Mouse (Mus musculus) intestine, embryonic 16.5 days (tissue): ENCODE data around the gene St3gal3. TPM values are rescaled to one million over a fixed set of nuclear protein-coding genes. Genes with fewer than 3 reads are reported as not detected.
A peak's percentile ranks its signal among the peaks of the same experiment; 100 is the strongest.

Experiments
- ATAC-seq: fragments of 200-750 bp; cut with Nextera tagmentation; 2 replicates; pipeline ENCODE4 v1.8.0; 2017; ENCODE audit warnings: moderate TSS enrichment, moderate library complexity
- H3K27ac ChIP-seq: fragments of 300-500 bp; sonication (generic); 2 replicates; pipeline ENCODE4 v1.5.1; 2014; ENCODE audit warnings: mild to moderate bottlenecking, low read length
- H3K27me3 ChIP-seq: fragments of 300-500 bp; sonication (generic); replicated peaks from 2 replicates; pipeline ENCODE4 v1.6.1; 2014; ENCODE audit warnings: low read length, control low read depth, mixed read lengths; ENCODE audit not compliant: control insufficient read depth, insufficient read depth
- H3K36me3 ChIP-seq: fragments of 300-500 bp; sonication (generic); 2 replicates; pipeline ENCODE4 v1.6.1; 2014; ENCODE audit warnings: low read length, control low read depth; ENCODE audit not compliant: control insufficient read depth, insufficient read depth
- H3K4me1 ChIP-seq: fragments of 300-500 bp; sonication (generic); 2 replicates; pipeline ENCODE4 v1.6.1; 2014; ENCODE audit warnings: low read length, control low read depth, mixed read lengths; ENCODE audit not compliant: control insufficient read depth, insufficient read depth
- H3K4me2 ChIP-seq: fragments of 300-500 bp; sonication (generic); 2 replicates; pipeline ENCODE4 v1.6.1; 2014; ENCODE audit warnings: low read depth, low read length, control low read depth
- H3K4me3 ChIP-seq: fragments of 300-500 bp; sonication (generic); 2 replicates; pipeline ENCODE4 v1.5.1; 2014; ENCODE audit warnings: mild to moderate bottlenecking, low read length
- H3K9ac ChIP-seq: fragments of 300-500 bp; sonication (generic); 2 replicates; pipeline ENCODE4 v1.6.1; 2014; ENCODE audit warnings: low read depth, low read length
- H3K9me3 ChIP-seq: fragments of 300-500 bp; sonication (generic); 2 replicates; pipeline ENCODE4 v1.6.1; 2016; ENCODE audit warnings: low read length, control low read depth; ENCODE audit not compliant: control insufficient read depth
- WGBS: fragments of 180-500 bp; shearing (Covaris S2); extraction: QIAGEN DNeasy Blood & Tissue Kit; methylation state at CpG from one replicate; pipeline ENCODE4 v1.1.7; 2014; 5-methylcytosine and 5-hydroxymethylcytosine counted together
- polyA plus RNA-seq: library from polyadenylated mRNA; unstranded; fragments of >200 nt; fragmentation: Nextera tagmentation; extraction: Ambion mirVana; gene quantifications from 2 replicates; pipeline ENCODE4 v1.2.1, GENCODE M21; 2015

St3gal3 gene
- polyA plus RNA-seq, 1 experiment from 2014 or later = 8.6 TPM

GRCm38 (mm10) chr4:118122078-118122477 lies 12.6 kb downstream of the St3gal3 start:
- 63% methylated on average over 10 of the region's 10 CpGs for WGBS
- H3K9ac ChIP-seq = no peak overlapping the region
- H3K9me3 ChIP-seq = no peaks in the 10 kb centered on the region
- H3K27me3 ChIP-seq = no peaks in the 10 kb centered on the region
- H3K36me3 ChIP-seq = no peaks in the 10 kb centered on the region
- peaks cover 7% of the 10 kb centered on the region for H3K4me1 ChIP-seq
- H3K27ac ChIP-seq = peak overlapping the region; percentile 70
- H3K4me3 ChIP-seq = no peak overlapping the region
- H3K4me2 ChIP-seq = no peak overlapping the region
- ATAC-seq = peak; percentile 45; the same call in 1 of the 2 replicates

GRCm38 (mm10) chr4:118117565-118117964 lies 17.1 kb downstream of the St3gal3 start:
- H3K9me3 ChIP-seq = no peaks in the 10 kb centered on the region
- H3K9ac ChIP-seq = no peak overlapping the region
- no peaks in the 10 kb centered on the region for H3K27me3 ChIP-seq
- peaks cover 3% of the 10 kb centered on the region; the same call in 1 of the 2 replicates for H3K4me1 ChIP-seq
- H3K4me3 ChIP-seq = no peak overlapping the region
- H3K27ac ChIP-seq = no peak overlapping the region
- no peaks in the 10 kb centered on the region for H3K36me3 ChIP-seq
- no peak overlapping the region for H3K4me2 ChIP-seq
- ATAC-seq = peak; percentile 51
- WGBS = 80% methylated on average over 10 of the region's 10 CpGs

- H3K4me1 ChIP-seq = no peaks in the 10 kb centered on the region
- no peak overlapping the region for H3K4me2 ChIP-seq
- no peak overlapping the region for H3K27ac ChIP-seq
- H3K9ac ChIP-seq = no peak overlapping the region
- WGBS = 93% methylated on average over 11 of the region's 11 CpGs
- no peak overlapping the region for H3K4me3 ChIP-seq
- no peaks in the 10 kb centered on the region for H3K36me3 ChIP-seq
- ATAC-seq = no peak
- H3K9me3 ChIP-seq = no peaks in the 10 kb centered on the region
- H3K27me3 ChIP-seq = no peaks in the 10 kb centered on the region
These were observed 18.6 kb downstream of the St3gal3 start for GRCm38 (mm10) chr4:118116098-118116497.

- H3K4me1 ChIP-seq = no peaks in the 10 kb centered on the region
- no peak overlapping the region for H3K4me3 ChIP-seq
- WGBS = 79% methylated on average over 7 of the region's 7 CpGs
- no peak overlapping the region for H3K4me2 ChIP-seq
- no peaks in the 10 kb centered on the region for H3K9me3 ChIP-seq
- H3K36me3 ChIP-seq = no peaks in the 10 kb centered on the region
- H3K27me3 ChIP-seq = no peaks in the 10 kb centered on the region
- ATAC-seq = no peak
- no peak overlapping the region for H3K27ac ChIP-seq
- H3K9ac ChIP-seq = no peak overlapping the region
These were observed 19.6 kb downstream of the St3gal3 start for GRCm38 (mm10) chr4:118115132-118115531.

- H3K27ac ChIP-seq = no peak overlapping the region
- 63% methylated on average over 12 of the region's 12 CpGs for WGBS
- no peak overlapping the region for H3K4me2 ChIP-seq
- H3K9ac ChIP-seq = no peak overlapping the region
- H3K36me3 ChIP-seq = no peaks in the 10 kb centered on the region
- peaks cover 8% of the 10 kb centered on the region for H3K4me1 ChIP-seq
- ATAC-seq = no peak
- no peak overlapping the region for H3K4me3 ChIP-seq
- no peaks in the 10 kb centered on the region; the same call in 1 of the 2 replicates for H3K9me3 ChIP-seq
- no peaks in the 10 kb centered on the region for H3K27me3 ChIP-seq
These were observed 22.1 kb downstream of the St3gal3 start for GRCm38 (mm10) chr4:118112601-118113000.

GRCm38 (mm10) chr4:118109649-118110048 lies 25.1 kb downstream of the St3gal3 start:
- Histone ChIP-seq H3K36me3 (no peaks in the 10 kb centered on the region), H3K9me3 (no peaks in the 10 kb centered on the region; the same call in 1 of the 2 replicates), H3K27me3 (no peaks in the 10 kb centered on the region), H3K4me1 (peaks cover 8% of the 10 kb centered on the region), H3K9ac (0 out of 2 replicates have a peak overlapping the region, but pooled peaks have one; percentile 9), H3K4me3 (no peak overlapping the region), H3K4me2 (no peak overlapping the region), H3K27ac (no peak overlapping the region)
- no peak for ATAC-seq
- WGBS = 63% methylated on average over 13 of the region's 13 CpGs

GRCm38 (mm10) chr4:118108779-118109178 lies 25.9 kb downstream of the St3gal3 start:
- Histone ChIP-seq H3K9ac (no peak overlapping the region), H3K27ac (0 out of 2 replicates have a peak overlapping the region, but pooled peaks have one; percentile 25), H3K36me3 (no peaks in the 10 kb centered on the region), H3K9me3 (no peaks in the 10 kb centered on the region; the same call in 1 of the 2 replicates), H3K4me3 (no peak overlapping the region), H3K4me2 (0 out of 2 replicates have a peak overlapping the region, but pooled peaks have one; percentile 1), H3K27me3 (no peaks in the 10 kb centered on the region), H3K4me1 (peaks cover 8% of the 10 kb centered on the region)
- peak; percentile 83 for ATAC-seq
- WGBS = 24% methylated on average over 7 of the region's 7 CpGs

- ATAC-seq = no peak
- WGBS = 85% methylated on average over 3 of the region's 3 CpGs
These were observed 29.3 kb downstream of the St3gal3 start for GRCm38 (mm10) chr4:118105256-118106053.

GRCm38 (mm10) chr4:118103280-118103830 lies 31.4 kb downstream of the St3gal3 start:
- no peak for ATAC-seq
- H3K9ac ChIP-seq = no peak overlapping the region
- no peaks in the 10 kb centered on the region for H3K36me3 ChIP-seq
- H3K9me3 ChIP-seq = no peaks in the 10 kb centered on the region; the same call in 1 of the 2 replicates
- H3K4me1 ChIP-seq = no peaks in the 10 kb centered on the region
- no peak overlapping the region for H3K27ac ChIP-seq
- H3K4me3 ChIP-seq = no peak overlapping the region
- no peak overlapping the region for H3K4me2 ChIP-seq
- no peaks in the 10 kb centered on the region for H3K27me3 ChIP-seq
- 80% methylated on average over 8 of the region's 8 CpGs for WGBS

More at GRCm38 (mm10) chr4:118105256-118106053, 29.3 kb downstream of the St3gal3 start:
- no peak overlapping the region for H3K4me3 ChIP-seq
- no peak overlapping the region for H3K27ac ChIP-seq
- H3K9ac ChIP-seq = no peak overlapping the region
- H3K9me3 ChIP-seq = no peaks in the 10 kb centered on the region; the same call in 1 of the 2 replicates
- H3K27me3 ChIP-seq = no peaks in the 10 kb centered on the region
- H3K4me2 ChIP-seq = no peak overlapping the region
- no peaks in the 10 kb centered on the region for H3K36me3 ChIP-seq
- peaks cover 8% of the 10 kb centered on the region for H3K4me1 ChIP-seq
